Mouse (Mus musculus) midbrain, embryonic 14.5 days (tissue): ENCODE results near the gene Ralbp1. TPM values are rescaled to one million over a fixed set of nuclear protein-coding genes. Genes with fewer than 3 reads are reported as not detected.

Experiments
- ATAC-seq: fragments of 200-750 bp; cut with Nextera tagmentation; 2 replicates; pipeline ENCODE4 v1.8.0; 2017; ENCODE audit warnings: moderate number of reproducible peaks, moderate library complexity; ENCODE audit not compliant: low FRiP score, low TSS enrichment
- DNase-seq: peaks from one replicate; pipeline ENCODE4 v3.0.0-alpha.2; 2015
- H3K27ac ChIP-seq: fragments of 300-500 bp; sonication (generic); replicated peaks from 2 replicates; pipeline ENCODE4 v1.5.1; 2014; ENCODE audit warnings: mild to moderate bottlenecking, low read depth, low read length, moderate library complexity
- H3K27me3 ChIP-seq: fragments of 300-500 bp; sonication (generic); 2 replicates; pipeline ENCODE4 v1.6.1; 2014; ENCODE audit warnings: low read length, control low read depth, mixed read lengths; ENCODE audit not compliant: control insufficient read depth, insufficient read depth
- H3K36me3 ChIP-seq: fragments of 300-500 bp; sonication (generic); 2 replicates; pipeline ENCODE4 v1.6.1; 2014; ENCODE audit warnings: low read length, control low read depth; ENCODE audit not compliant: control insufficient read depth, insufficient read depth
- H3K4me1 ChIP-seq: fragments of 300-500 bp; sonication (generic); 2 replicates; pipeline ENCODE4 v1.6.1; 2014; ENCODE audit warnings: mild to moderate bottlenecking, antibody characterized with exemption, low read length, control low read depth; ENCODE audit not compliant: control insufficient read depth, insufficient read depth
- H3K4me2 ChIP-seq: fragments of 300-500 bp; sonication (generic); 2 replicates; pipeline ENCODE4 v1.6.1; 2014; ENCODE audit warnings: mild to moderate bottlenecking, low read length, moderate library complexity
- H3K4me3 ChIP-seq: fragments of 300-500 bp; sonication (generic); replicated peaks from 2 replicates; pipeline ENCODE4 v1.5.1; 2014; ENCODE audit warnings: low read depth, low read length
- H3K9ac ChIP-seq: fragments of 300-500 bp; sonication (generic); replicated peaks from 2 replicates; pipeline ENCODE4 v1.6.1; 2014; ENCODE audit warnings: mild to moderate bottlenecking, low read length, moderate library complexity
- H3K9me3 ChIP-seq: fragments of 300-500 bp; sonication (generic); 2 replicates; pipeline ENCODE4 v1.6.1; 2016; ENCODE audit warnings: low read length, control low read depth, mixed read lengths; ENCODE audit not compliant: control insufficient read depth
- WGBS: fragments of 180-500 bp; shearing (Covaris S2); extraction: QIAGEN DNeasy Blood & Tissue Kit; methylation state at CpG from one replicate; pipeline ENCODE4 v1.1.7; 2014; 5-methylcytosine and 5-hydroxymethylcytosine counted together
- polyA plus RNA-seq: library from polyadenylated mRNA; unstranded; fragments of >200 nt; fragmentation: Nextera tagmentation; extraction: Ambion mirVana; gene quantifications from 2 replicates; pipeline ENCODE4 v1.2.1, GENCODE M21; 2014

Gene Ralbp1
- polyA plus RNA-seq, 1 experiment from 2014 or later, result 38.5 TPM

- Histone ChIP-seq H3K4me3 (no peak overlapping the region), H3K9ac (no peak overlapping the region), H3K4me1 (no peaks in the 10 kb centered on the region), H3K27ac (no peak overlapping the region), H3K4me2 (no peak overlapping the region), H3K27me3 (no peaks in the 10 kb centered on the region), H3K9me3 (no peaks in the 10 kb centered on the region), H3K36me3 (peaks cover 95% of the 10 kb centered on the region)
- 94% methylated on average over 3 of the region's 3 CpGs for WGBS
- ATAC-seq (no peak), DNase-seq (no peak)
Observed at GRCm38 (mm10) chr17:65836746-65837145, 48.9 kb downstream of the Ralbp1 start.

- Histone ChIP-seq H3K4me1 (no peaks in the 10 kb centered on the region), H3K4me2 (no peak overlapping the region), H3K27me3 (no peaks in the 10 kb centered on the region), H3K36me3 (peaks cover 95% of the 10 kb centered on the region), H3K9ac (no peak overlapping the region), H3K9me3 (no peaks in the 10 kb centered on the region), H3K4me3 (no peak overlapping the region), H3K27ac (no peak overlapping the region)
- WGBS, result 95% methylated on average over 3 of the region's 3 CpGs
- no peak for ATAC-seq
- no peak for DNase-seq
Observed at GRCm38 (mm10) chr17:65833891-65834290, 51.7 kb downstream of the Ralbp1 start.

- H3K27ac ChIP-seq, result no peak overlapping the region
- H3K36me3 ChIP-seq, result peaks cover 72% of the 10 kb centered on the region
- DNase-seq (no peak), ATAC-seq (no peak)
- no peaks in the 10 kb centered on the region; the same call in 1 of the 2 replicates for H3K4me1 ChIP-seq
- H3K9ac ChIP-seq, result no peak overlapping the region
- H3K27me3 ChIP-seq, result no peaks in the 10 kb centered on the region
- 94% methylated on average over 13 of the region's 13 CpGs for WGBS
- no peaks in the 10 kb centered on the region for H3K9me3 ChIP-seq
- H3K4me3 ChIP-seq, result no peak overlapping the region
- no peak overlapping the region for H3K4me2 ChIP-seq
Observed at GRCm38 (mm10) chr17:65830216-65830863, 55.3 kb downstream of the Ralbp1 start.

GRCm38 (mm10) chr17:65828951-65829350 lies 56.6 kb downstream of the Ralbp1 start:
- no peaks in the 10 kb centered on the region for H3K9me3 ChIP-seq
- no peak overlapping the region for H3K9ac ChIP-seq
- no peak overlapping the region for H3K4me2 ChIP-seq
- no peaks in the 10 kb centered on the region for H3K27me3 ChIP-seq
- WGBS, result 94% methylated on average over 11 of the region's 11 CpGs
- peaks cover 74% of the 10 kb centered on the region for H3K36me3 ChIP-seq
- H3K27ac ChIP-seq, result no peak overlapping the region
- H3K4me1 ChIP-seq, result no peaks in the 10 kb centered on the region; the same call in 1 of the 2 replicates
- H3K4me3 ChIP-seq, result no peak overlapping the region
- no peak for DNase-seq
- no peak for ATAC-seq

GRCm38 (mm10) chr17:65827904-65828303 lies 57.7 kb downstream of the Ralbp1 start:
- no peaks in the 10 kb centered on the region for H3K27me3 ChIP-seq
- peaks cover 70% of the 10 kb centered on the region for H3K36me3 ChIP-seq
- DNase-seq (no peak), ATAC-seq (no peak)
- H3K9me3 ChIP-seq, result no peaks in the 10 kb centered on the region
- no peak overlapping the region for H3K27ac ChIP-seq
- WGBS, result 93% methylated on average over 5 of the region's 5 CpGs
- H3K4me1 ChIP-seq, result no peaks in the 10 kb centered on the region; the same call in 1 of the 2 replicates
- H3K9ac ChIP-seq, result no peak overlapping the region
- H3K4me3 ChIP-seq, result no peak overlapping the region
- H3K4me2 ChIP-seq, result no peak overlapping the region

GRCm38 (mm10) chr17:65827119-65827840 lies 58.3 kb downstream of the Ralbp1 start:
- H3K9me3 ChIP-seq, result no peaks in the 10 kb centered on the region
- no peak overlapping the region for H3K27ac ChIP-seq
- 55% methylated on average over 16 of the region's 16 CpGs for WGBS
- no peak overlapping the region for H3K9ac ChIP-seq
- DNase-seq, result no peak
- H3K27me3 ChIP-seq, result no peaks in the 10 kb centered on the region
- no peaks in the 10 kb centered on the region; the same call in 1 of the 2 replicates for H3K4me1 ChIP-seq
- no peak overlapping the region for H3K4me2 ChIP-seq
- peaks cover 66% of the 10 kb centered on the region for H3K36me3 ChIP-seq
- no peak for ATAC-seq
- no peak overlapping the region for H3K4me3 ChIP-seq

- Histone ChIP-seq H3K9me3 (no peaks in the 10 kb centered on the region), H3K9ac (no peak overlapping the region), H3K4me1 (no peaks in the 10 kb centered on the region; the same call in 1 of the 2 replicates), H3K4me3 (no peak overlapping the region), H3K36me3 (peaks cover 61% of the 10 kb centered on the region), H3K4me2 (no peak overlapping the region), H3K27ac (no peak overlapping the region), H3K27me3 (no peaks in the 10 kb centered on the region)
- DNase-seq (no peak), ATAC-seq (no peak)
- 66% methylated on average over 9 of the region's 9 CpGs for WGBS
Observed at GRCm38 (mm10) chr17:65826257-65826656, 59.3 kb downstream of the Ralbp1 start.

GRCm38 (mm10) chr17:65824246-65824645 lies 61.4 kb downstream of the Ralbp1 start:
- no peak overlapping the region for H3K27ac ChIP-seq
- DNase-seq (no peak), ATAC-seq (no peak)
- no peaks in the 10 kb centered on the region for H3K27me3 ChIP-seq
- H3K4me3 ChIP-seq, result no peak overlapping the region
- peaks cover 52% of the 10 kb centered on the region for H3K36me3 ChIP-seq
- no peaks in the 10 kb centered on the region for H3K9me3 ChIP-seq
- WGBS, result 95% methylated on average over 10 of the region's 10 CpGs
- no peaks in the 10 kb centered on the region; the same call in 1 of the 2 replicates for H3K4me1 ChIP-seq
- no peak overlapping the region for H3K4me2 ChIP-seq
- no peak overlapping the region for H3K9ac ChIP-seq

GRCm38 (mm10) chr17:65822423-65822822 lies 63.2 kb downstream of the Ralbp1 start:
- Histone ChIP-seq H3K27me3 (no peaks in the 10 kb centered on the region), H3K36me3 (peaks cover 54% of the 10 kb centered on the region), H3K4me3 (no peak overlapping the region), H3K4me1 (no peaks in the 10 kb centered on the region; the same call in 1 of the 2 replicates), H3K9ac (no peak overlapping the region), H3K27ac (no peak overlapping the region), H3K4me2 (no peak overlapping the region), H3K9me3 (no peaks in the 10 kb centered on the region)
- DNase-seq (no peak), ATAC-seq (no peak)
- 96% methylated on average over 5 of the region's 5 CpGs for WGBS
